Mouse (Mus musculus): ENCODE data around the gene Ripk1. TPM values are rescaled to one million over a fixed set of nuclear protein-coding genes. Genes with fewer than 3 reads are reported as not detected.

Ripk1 gene
- polyA plus RNA-seq, 2 experiments: 4.7 to 11.2 TPM

DNA sequence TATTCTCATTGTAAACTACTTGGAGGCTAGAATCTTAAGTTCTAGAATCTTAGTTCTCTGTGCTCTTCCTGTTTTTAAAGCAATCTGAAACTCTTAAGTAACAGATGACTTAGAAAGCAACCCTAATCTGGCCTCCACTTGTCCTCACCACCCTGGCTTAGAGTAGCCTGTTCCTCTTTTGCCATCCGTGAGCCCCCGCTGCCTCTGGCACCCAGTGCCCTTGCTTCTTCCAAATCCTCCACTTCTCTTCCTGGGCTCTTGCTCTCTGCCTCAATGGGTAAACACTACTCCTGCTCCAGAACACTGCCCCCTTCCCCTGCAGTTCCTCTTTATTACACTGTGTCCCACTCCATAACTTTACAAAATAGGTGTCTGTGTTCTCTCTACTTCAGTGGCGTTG is 49.5 kb downstream of the Ripk1 start:
- no peak overlapping the region for H3K27ac ChIP-seq
- ATAC-seq (ENCODE audit: insufficient read depth) (no peak), DNase-seq (ENCODE audit: low read depth in 3 of 3, low spot score in 3 of 3) (no peak)
- no peaks in the 10 kb centered on the region for H3K9me3 ChIP-seq (ENCODE audit: control insufficient read depth, low read length)
- H3K27me3 ChIP-seq (ENCODE audit: control insufficient read depth, insufficient read depth, low read length): no peaks in the 10 kb centered on the region
- H3K4me1 ChIP-seq (replicated peaks; ENCODE audit: control insufficient read depth in 2 of 2, insufficient read depth in 2 of 2, low read length in 1 of 2): peaks cover 0 to 12% of the 10 kb centered on the region in 2 experiments; a peak in 2 of 4 replicates
- no peaks in the 10 kb centered on the region for H3K36me3 ChIP-seq (replicated peaks; ENCODE audit: control insufficient read depth, insufficient read depth, low read depth)
- 68% methylated on average over 3 of the region's 3 CpGs for WGBS (ENCODE audit: insufficient replicate concordance)
- TF ChIP-seq CTCF (IDR thresholded peaks at IDR 0.05; ENCODE audit: low read depth) (no peak), EP300 (IDR thresholded peaks at IDR 0.05; ENCODE audit: low read depth) (no peak)
- no peak overlapping the region for H3K4me2 ChIP-seq (ENCODE audit: low read depth)
- no peak overlapping the region for H3K4me3 ChIP-seq (ENCODE audit: insufficient read depth in 1 of 2, low read depth in 2 of 2, low read length in 2 of 2)
- no peak overlapping the region for H3K9ac ChIP-seq (replicated peaks)

DNA sequence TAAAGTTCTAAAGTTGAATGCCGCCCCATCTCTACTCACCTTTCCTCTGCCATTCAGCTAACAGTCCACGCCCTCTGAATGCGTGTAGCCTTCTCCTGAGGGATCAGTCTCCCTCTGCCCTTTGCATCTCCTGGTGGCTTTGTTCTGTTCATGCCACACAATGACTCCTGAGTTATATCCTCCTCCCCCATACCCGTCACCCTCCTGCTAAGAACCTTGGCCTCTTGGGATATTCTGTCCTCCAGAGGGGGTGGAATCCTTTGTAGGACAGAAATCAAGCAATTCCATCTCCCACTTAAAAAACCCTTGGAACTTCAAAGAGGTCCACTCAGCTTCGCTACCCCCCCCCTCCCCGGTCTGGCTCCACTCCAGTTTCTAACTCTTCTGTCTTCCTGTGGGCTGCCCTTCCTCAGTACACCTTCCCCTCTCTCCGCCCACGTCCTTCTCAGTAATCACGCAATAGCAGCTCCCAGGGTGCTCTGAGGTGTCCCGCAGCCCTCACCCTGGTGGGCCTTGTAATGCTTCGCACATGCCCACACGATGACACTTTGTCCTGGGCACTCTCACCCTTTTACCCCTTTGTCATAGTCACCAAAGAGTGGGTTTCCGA is 51.6 kb downstream of the Ripk1 start:
- no peaks in the 10 kb centered on the region for H3K36me3 ChIP-seq (replicated peaks; ENCODE audit: control insufficient read depth, insufficient read depth, low read depth)
- WGBS (ENCODE audit: insufficient replicate concordance): 70% methylated on average over 13 of the region's 13 CpGs
- no peaks in the 10 kb centered on the region for H3K9me3 ChIP-seq (ENCODE audit: control insufficient read depth, low read length)
- H3K27me3 ChIP-seq (ENCODE audit: control insufficient read depth, insufficient read depth, low read length): no peaks in the 10 kb centered on the region
- H3K4me1 ChIP-seq (replicated peaks; ENCODE audit: control insufficient read depth in 2 of 2, insufficient read depth in 2 of 2, low read length in 1 of 2): peaks cover 0 to 12% of the 10 kb centered on the region in 2 experiments; a peak in 2 of 4 replicates
- no peak for TF ChIP-seq CTCF (IDR thresholded peaks at IDR 0.05; ENCODE audit: low read depth)
- TF ChIP-seq EP300 (IDR thresholded peaks at IDR 0.05; ENCODE audit: low read depth): no peak
- no peak overlapping the region for H3K4me2 ChIP-seq (ENCODE audit: low read depth)
- DNase-seq (ENCODE audit: low read depth in 3 of 3, low spot score in 3 of 3): no peak
- H3K9ac ChIP-seq (replicated peaks): no peak overlapping the region
- no peak overlapping the region for H3K27ac ChIP-seq
- H3K4me3 ChIP-seq (ENCODE audit: insufficient read depth in 1 of 2, low read depth in 2 of 2, low read length in 2 of 2): no peak overlapping the region
- no peak for ATAC-seq (ENCODE audit: insufficient read depth)

DNA sequence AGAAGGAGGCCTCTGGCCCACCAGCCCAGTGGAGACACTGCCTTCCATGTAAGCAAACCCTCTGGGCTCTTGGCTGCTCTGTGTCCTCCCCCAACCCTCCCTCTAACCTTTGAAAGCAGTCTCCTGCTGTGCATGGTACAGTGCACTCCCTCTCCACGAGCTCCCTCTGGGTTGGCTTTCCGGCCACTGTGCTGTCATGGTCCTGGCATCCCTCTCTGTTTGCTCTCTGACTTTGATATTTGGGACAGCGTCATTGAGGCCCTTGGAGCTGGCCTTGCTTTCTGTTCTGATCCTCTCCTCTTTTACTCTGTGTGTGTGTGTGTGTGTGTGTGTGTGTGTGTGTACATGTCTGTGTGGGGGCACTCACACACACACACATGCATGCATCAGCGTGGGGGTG is 52.2 kb downstream of the Ripk1 start:
- Histone ChIP-seq H3K9ac (replicated peaks) (no peak overlapping the region), H3K4me3 (ENCODE audit: insufficient read depth in 1 of 2, low read depth in 2 of 2, low read length in 2 of 2) (no peak overlapping the region), H3K4me2 (ENCODE audit: low read depth) (no peak overlapping the region), H3K4me1 (replicated peaks; ENCODE audit: control insufficient read depth in 2 of 2, insufficient read depth in 2 of 2, low read length in 1 of 2) (peaks cover 0 to 12% of the 10 kb centered on the region in 2 experiments; a peak in 2 of 4 replicates), H3K9me3 (ENCODE audit: control insufficient read depth, low read length) (no peaks in the 10 kb centered on the region), H3K27ac (peak overlapping the region; percentile 39; the same call in 1 of the 2 replicates), H3K27me3 (ENCODE audit: control insufficient read depth, insufficient read depth, low read length) (no peaks in the 10 kb centered on the region), H3K36me3 (replicated peaks; ENCODE audit: control insufficient read depth, insufficient read depth, low read depth) (no peaks in the 10 kb centered on the region)
- TF ChIP-seq CTCF (IDR thresholded peaks at IDR 0.05; ENCODE audit: low read depth) (no peak), EP300 (IDR thresholded peaks at IDR 0.05; ENCODE audit: low read depth) (no peak)
- 60% methylated on average over 4 of the region's 4 CpGs for WGBS (ENCODE audit: insufficient replicate concordance)
- DNase-seq (ENCODE audit: low read depth in 3 of 3, low spot score in 3 of 3): no peak
- ATAC-seq (ENCODE audit: insufficient read depth): peak; percentile 64; the same call in 1 of the 2 replicates

DNA sequence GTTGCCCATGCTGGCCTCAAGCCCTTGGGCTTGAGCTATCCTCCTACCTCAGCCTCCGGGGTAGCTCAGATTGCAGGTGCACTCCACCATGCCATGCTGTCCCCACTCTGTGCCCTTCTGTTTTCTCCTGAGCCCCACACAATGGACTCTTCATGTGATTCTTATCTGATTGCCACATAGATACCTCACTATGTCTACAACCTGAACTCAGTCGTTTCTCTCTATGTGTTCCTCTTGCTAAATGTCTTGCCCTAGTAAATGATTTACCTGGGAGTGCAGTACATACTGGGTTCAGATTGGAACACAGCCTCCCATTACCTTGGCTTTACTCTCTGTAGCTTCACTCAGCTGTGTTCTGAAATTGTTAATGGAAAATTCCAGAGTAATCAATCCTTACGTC is 52.8 kb downstream of the Ripk1 start:
- Histone ChIP-seq H3K9me3 (ENCODE audit: control insufficient read depth, low read length) (no peaks in the 10 kb centered on the region), H3K36me3 (replicated peaks; ENCODE audit: control insufficient read depth, insufficient read depth, low read depth) (no peaks in the 10 kb centered on the region), H3K4me1 (replicated peaks; ENCODE audit: control insufficient read depth in 2 of 2, insufficient read depth in 2 of 2, low read length in 1 of 2) (peaks cover 0 to 12% of the 10 kb centered on the region in 2 experiments; a peak in 2 of 4 replicates), H3K27me3 (ENCODE audit: control insufficient read depth, insufficient read depth, low read length) (no peaks in the 10 kb centered on the region), H3K9ac (replicated peaks) (no peak overlapping the region), H3K27ac (peak overlapping the region; percentile 39; the same call in 1 of the 2 replicates), H3K4me2 (ENCODE audit: low read depth) (no peak overlapping the region), H3K4me3 (ENCODE audit: insufficient read depth in 1 of 2, low read depth in 2 of 2, low read length in 2 of 2) (no peak overlapping the region)
- TF ChIP-seq EP300 (IDR thresholded peaks at IDR 0.05; ENCODE audit: low read depth) (no peak), CTCF (IDR thresholded peaks at IDR 0.05; ENCODE audit: low read depth) (no peak)
- peak; percentile 71 for ATAC-seq (ENCODE audit: insufficient read depth)
- no peak for DNase-seq (ENCODE audit: low read depth in 3 of 3, low spot score in 3 of 3)
- WGBS (ENCODE audit: insufficient replicate concordance): 65% methylated on average over 3 of the region's 3 CpGs

DNA sequence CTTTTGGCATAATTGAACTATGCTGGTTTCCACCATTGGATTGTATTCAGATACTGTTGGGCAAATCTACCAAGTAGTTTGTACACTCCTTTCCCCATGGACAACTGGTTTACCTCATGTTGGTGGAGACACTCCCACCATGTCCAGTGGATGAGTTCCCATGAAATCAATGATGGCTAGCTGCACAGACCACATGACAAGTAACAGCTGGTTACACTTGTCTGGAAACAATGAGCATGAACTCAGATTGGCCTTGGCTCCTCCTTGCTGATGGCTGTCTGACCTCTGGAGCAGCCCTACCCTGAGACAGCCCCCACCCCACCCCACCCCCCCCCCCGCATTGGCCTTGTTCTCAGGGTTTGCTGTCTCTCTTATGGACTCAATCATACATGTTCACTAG is 55.1 kb downstream of the Ripk1 start:
- peaks cover 0 to 12% of the 10 kb centered on the region in 2 experiments; a peak in 2 of 4 replicates for H3K4me1 ChIP-seq (replicated peaks; ENCODE audit: control insufficient read depth in 2 of 2, insufficient read depth in 2 of 2, low read length in 1 of 2)
- H3K4me2 ChIP-seq (ENCODE audit: low read depth): no peak overlapping the region
- no peak overlapping the region for H3K4me3 ChIP-seq (ENCODE audit: insufficient read depth in 1 of 2, low read depth in 2 of 2, low read length in 2 of 2)
- ATAC-seq (ENCODE audit: insufficient read depth) (no peak), DNase-seq (ENCODE audit: low read depth in 3 of 3, low spot score in 3 of 3) (no peak)
- no peak for TF ChIP-seq EP300 (IDR thresholded peaks at IDR 0.05; ENCODE audit: low read depth)
- TF ChIP-seq CTCF (IDR thresholded peaks at IDR 0.05; ENCODE audit: low read depth): no peak
- H3K9ac ChIP-seq (replicated peaks): no peak overlapping the region
- H3K36me3 ChIP-seq (replicated peaks; ENCODE audit: control insufficient read depth, insufficient read depth, low read depth): no peaks in the 10 kb centered on the region
- H3K27ac ChIP-seq: no peak overlapping the region
- no peaks in the 10 kb centered on the region for H3K27me3 ChIP-seq (ENCODE audit: control insufficient read depth, insufficient read depth, low read length)
- 67% methylated on average over 1 of the region's 1 CpGs for WGBS (ENCODE audit: insufficient replicate concordance)
- no peaks in the 10 kb centered on the region for H3K9me3 ChIP-seq (ENCODE audit: control insufficient read depth, low read length)

All from liver, embryonic 14.5 days (tissue).